Mouse (Mus musculus) embryonic facial prominence, embryonic 10.5 days (tissue): ENCODE measurements around the gene Hspb7. TPM values are rescaled to one million over a fixed set of nuclear protein-coding genes. Genes with fewer than 3 reads are reported as not detected.

ENCODE experiments used
- DNase-seq: peaks from one replicate; pipeline ENCODE4 v3.0.0-alpha.2; 2017; ENCODE audit warnings: low spot score
- H3K27ac ChIP-seq: fragments of 300-500 bp; sonication (generic); replicated peaks from 2 replicates; pipeline ENCODE4 v1.5.1; 2016; ENCODE audit warnings: mild to moderate bottlenecking
- H3K27me3 ChIP-seq: fragments of 300-500 bp; sonication (generic); replicated peaks from 2 replicates; pipeline ENCODE4 v1.6.1; 2016; ENCODE audit warnings: low read depth, mild to moderate bottlenecking; ENCODE audit not compliant: poor library complexity, severe bottlenecking
- H3K36me3 ChIP-seq: fragments of 300-500 bp; sonication (generic); replicated peaks from 2 replicates; pipeline ENCODE4 v1.6.1; 2016; ENCODE audit warnings: mild to moderate bottlenecking, moderate library complexity
- H3K4me1 ChIP-seq: fragments of 300-500 bp; sonication (generic); 2 replicates; pipeline ENCODE4 v1.6.1; 2016
- H3K4me3 ChIP-seq: fragments of 300-500 bp; sonication (generic); 2 replicates; pipeline ENCODE4 v1.5.1; 2016; ENCODE audit warnings: mild to moderate bottlenecking, moderate library complexity
- H3K9me3 ChIP-seq: fragments of 300-500 bp; sonication (generic); 2 replicates; pipeline ENCODE4 v1.6.1; 2016; ENCODE audit warnings: mild to moderate bottlenecking
- WGBS: fragments of 180-500 bp; shearing (Covaris S2); methylation state at CpG from one replicate; pipeline ENCODE4 v1.1.7; 2016; 5-methylcytosine and 5-hydroxymethylcytosine counted together
- polyA plus RNA-seq: library from polyadenylated mRNA; unstranded; fragments of >200 nt; fragmentation: Nextera tagmentation; extraction: Ambion mirVana; gene quantifications from 2 replicates; pipeline ENCODE4 v1.2.1, GENCODE M21; 2016

Hspb7 gene
- polyA plus RNA-seq, 1 experiment from 2014 or later = not detected

GRCm38 (mm10) chr4:141469343-141469742 lies 48.8 kb downstream of the Hspb7 start:
- no peaks in the 10 kb centered on the region; the same call in 1 of the 2 replicates for H3K9me3 ChIP-seq
- no peaks in the 10 kb centered on the region for H3K4me1 ChIP-seq
- peaks cover 98% of the 10 kb centered on the region for H3K36me3 ChIP-seq
- H3K27ac ChIP-seq = no peak overlapping the region
- no peaks in the 10 kb centered on the region for H3K27me3 ChIP-seq
- 94% methylated on average over 9 of the region's 9 CpGs for WGBS
- no peak for DNase-seq
- H3K4me3 ChIP-seq = no peak overlapping the region

GRCm38 (mm10) chr4:141471491-141471890 lies 50.9 kb downstream of the Hspb7 start:
- Histone ChIP-seq H3K9me3 (no peaks in the 10 kb centered on the region; the same call in 1 of the 2 replicates), H3K4me1 (no peaks in the 10 kb centered on the region), H3K4me3 (no peak overlapping the region), H3K27me3 (no peaks in the 10 kb centered on the region), H3K36me3 (peaks cover 98% of the 10 kb centered on the region), H3K27ac (no peak overlapping the region)
- no peak for DNase-seq
- 95% methylated on average over 16 of the region's 16 CpGs for WGBS

- no peak for DNase-seq
- H3K27ac ChIP-seq = no peak overlapping the region
- no peaks in the 10 kb centered on the region; the same call in 1 of the 2 replicates for H3K9me3 ChIP-seq
- H3K36me3 ChIP-seq = peaks cover 98% of the 10 kb centered on the region
- 95% methylated on average over 32 of the region's 32 CpGs for WGBS
- no peaks in the 10 kb centered on the region for H3K27me3 ChIP-seq
- no peak overlapping the region for H3K4me3 ChIP-seq
- no peaks in the 10 kb centered on the region for H3K4me1 ChIP-seq
Observed at GRCm38 (mm10) chr4:141472641-141473321, 52.2 kb downstream of the Hspb7 start.

GRCm38 (mm10) chr4:141474431-141474830 lies 53.9 kb downstream of the Hspb7 start:
- Histone ChIP-seq H3K4me1 (no peaks in the 10 kb centered on the region), H3K36me3 (peaks cover 100% of the 10 kb centered on the region), H3K27me3 (no peaks in the 10 kb centered on the region), H3K27ac (no peak overlapping the region), H3K9me3 (no peaks in the 10 kb centered on the region; the same call in 1 of the 2 replicates), H3K4me3 (no peak overlapping the region)
- 90% methylated on average over 19 of the region's 19 CpGs for WGBS
- DNase-seq = no peak

Other genes starting within 250 kb of the Hspb7 start
- gene Rsg1, start 206.8 kb upstream of the Hspb7 start, polyA plus RNA-seq = 8.4 and 8.5 TPM in 2 replicates
- 6.1 and 8.7 TPM in 2 replicates for gene Arhgef19, start 181.3 kb upstream of the Hspb7 start, polyA plus RNA-seq
- gene Epha2, start 119.5 kb upstream of the Hspb7 start, polyA plus RNA-seq = 2.4 and 3.0 TPM in 2 replicates
- 0.28 and 0.44 TPM in 2 replicates for gene Fam131c, start 52.6 kb upstream of the Hspb7 start, polyA plus RNA-seq
- gene Clcnka, start 22.1 kb upstream of the Hspb7 start, polyA plus RNA-seq = 0.21 and 0.37 TPM in 2 replicates
- gene Clcnkb, start 4.8 kb upstream of the Hspb7 start, polyA plus RNA-seq = 0.15 TPM in 1 of 2 replicates, not detected in the other
- gene Srarp, start 15.3 kb downstream of the Hspb7 start, polyA plus RNA-seq = not detected in 2 replicates
- 59.6 and 62.3 TPM in 2 replicates for gene Zbtb17, start 23.9 kb downstream of the Hspb7 start, polyA plus RNA-seq
- 9.6 and 12.1 TPM in 2 replicates for gene Spen, start 117.8 kb downstream of the Hspb7 start, polyA plus RNA-seq
- gene Fblim1, start 185.3 kb downstream of the Hspb7 start, polyA plus RNA-seq = 56.3 and 68.1 TPM in 2 replicates
- gene Tmem82, start 197.9 kb downstream of the Hspb7 start, polyA plus RNA-seq = 1.5 and 2.1 TPM in 2 replicates
- gene Slc25a34, start 203.0 kb downstream of the Hspb7 start, polyA plus RNA-seq = 0.09 TPM in 1 of 2 replicates, not detected in the other
- 4.9 and 5.2 TPM in 2 replicates for gene Plekhm2, start 244.1 kb downstream of the Hspb7 start, polyA plus RNA-seq